Mouse (Mus musculus) embryonic facial prominence, embryonic 10.5 days (tissue): ENCODE measurements at regions not wholly inside any gene's neighbourhood (a gene's known extent, or its start where the extent isn't known, plus 50 kb on each side); places are given as distances from the start of the nearest gene placed in this dataset.

Experiments
- DNase-seq: peaks from one replicate; pipeline ENCODE4 v3.0.0-alpha.2; 2017; ENCODE audit warnings: low spot score
- H3K27ac ChIP-seq: fragments of 300-500 bp; sonication (generic); replicated peaks from 2 replicates; pipeline ENCODE4 v1.5.1; 2016; ENCODE audit warnings: mild to moderate bottlenecking
- H3K27me3 ChIP-seq: fragments of 300-500 bp; sonication (generic); replicated peaks from 2 replicates; pipeline ENCODE4 v1.6.1; 2016; ENCODE audit warnings: low read depth, mild to moderate bottlenecking; ENCODE audit not compliant: poor library complexity, severe bottlenecking
- H3K36me3 ChIP-seq: fragments of 300-500 bp; sonication (generic); replicated peaks from 2 replicates; pipeline ENCODE4 v1.6.1; 2016; ENCODE audit warnings: mild to moderate bottlenecking, moderate library complexity
- H3K4me1 ChIP-seq: fragments of 300-500 bp; sonication (generic); 2 replicates; pipeline ENCODE4 v1.6.1; 2016
- H3K4me3 ChIP-seq: fragments of 300-500 bp; sonication (generic); 2 replicates; pipeline ENCODE4 v1.5.1; 2016; ENCODE audit warnings: mild to moderate bottlenecking, moderate library complexity
- H3K9me3 ChIP-seq: fragments of 300-500 bp; sonication (generic); 2 replicates; pipeline ENCODE4 v1.6.1; 2016; ENCODE audit warnings: mild to moderate bottlenecking
- WGBS: fragments of 180-500 bp; shearing (Covaris S2); methylation state at CpG from one replicate; pipeline ENCODE4 v1.1.7; 2016; 5-methylcytosine and 5-hydroxymethylcytosine counted together

- no peak for DNase-seq
- Histone ChIP-seq H3K4me3 (no peak overlapping the region), H3K27me3 (no peaks in the 10 kb centered on the region), H3K27ac (no peak overlapping the region), H3K9me3 (no peaks in the 10 kb centered on the region), H3K36me3 (no peaks in the 10 kb centered on the region), H3K4me1 (no peaks in the 10 kb centered on the region)
- 88% methylated on average over 6 of the region's 6 CpGs for WGBS
These were observed 223.1 kb upstream of the Zic1 start for GRCm38 (mm10) chr9:91588756-91589155.

GRCm38 (mm10) chr9:91587861-91588260, 222.3 kb upstream of the Zic1 start:
- no peaks in the 10 kb centered on the region for H3K9me3 ChIP-seq
- no peaks in the 10 kb centered on the region for H3K27me3 ChIP-seq
- H3K27ac ChIP-seq = no peak overlapping the region
- H3K4me1 ChIP-seq = no peaks in the 10 kb centered on the region
- H3K4me3 ChIP-seq = no peak overlapping the region
- DNase-seq = no peak
- 59% methylated on average over 5 of the region's 5 CpGs for WGBS
- H3K36me3 ChIP-seq = no peaks in the 10 kb centered on the region

GRCm38 (mm10) chr9:91587271-91587670, 221.7 kb upstream of the Zic1 start:
- no peak for DNase-seq
- H3K27ac ChIP-seq = no peak overlapping the region
- no peak overlapping the region for H3K4me3 ChIP-seq
- H3K4me1 ChIP-seq = no peaks in the 10 kb centered on the region
- no peaks in the 10 kb centered on the region for H3K27me3 ChIP-seq
- H3K36me3 ChIP-seq = no peaks in the 10 kb centered on the region
- no peaks in the 10 kb centered on the region for H3K9me3 ChIP-seq
- WGBS = 91% methylated on average over 7 of the region's 7 CpGs

- H3K9me3 ChIP-seq = no peaks in the 10 kb centered on the region
- H3K36me3 ChIP-seq = no peaks in the 10 kb centered on the region
- no peaks in the 10 kb centered on the region for H3K4me1 ChIP-seq
- no peak overlapping the region for H3K4me3 ChIP-seq
- no peaks in the 10 kb centered on the region for H3K27me3 ChIP-seq
- DNase-seq = no peak
- H3K27ac ChIP-seq = no peak overlapping the region
- WGBS = 86% methylated on average over 5 of the region's 5 CpGs
These were observed 221.0 kb upstream of the Zic1 start for GRCm38 (mm10) chr9:91586635-91587034.

- H3K36me3 ChIP-seq = no peaks in the 10 kb centered on the region
- no peak overlapping the region for H3K27ac ChIP-seq
- H3K9me3 ChIP-seq = no peaks in the 10 kb centered on the region
- no peak for DNase-seq
- H3K4me3 ChIP-seq = no peak overlapping the region
- H3K4me1 ChIP-seq = no peaks in the 10 kb centered on the region
- no peaks in the 10 kb centered on the region for H3K27me3 ChIP-seq
These were observed 208.5 kb upstream of the Zic1 start for GRCm38 (mm10) chr9:91574156-91574555.

GRCm38 (mm10) chr9:91566006-91566641, 200.5 kb upstream of the Zic1 start:
- Histone ChIP-seq H3K27ac (no peak overlapping the region), H3K36me3 (no peaks in the 10 kb centered on the region), H3K4me3 (no peak overlapping the region), H3K9me3 (no peaks in the 10 kb centered on the region), H3K4me1 (no peaks in the 10 kb centered on the region), H3K27me3 (no peaks in the 10 kb centered on the region)
- no peak for DNase-seq
- WGBS = 78% methylated on average over 5 of the region's 5 CpGs

- Histone ChIP-seq H3K4me3 (no peak overlapping the region), H3K9me3 (no peaks in the 10 kb centered on the region), H3K36me3 (no peaks in the 10 kb centered on the region), H3K4me1 (no peaks in the 10 kb centered on the region), H3K27me3 (no peaks in the 10 kb centered on the region), H3K27ac (no peak overlapping the region)
- WGBS = 71% methylated on average over 2 of the region's 2 CpGs
- DNase-seq = no peak
These were observed 195.7 kb upstream of the Zic1 start for GRCm38 (mm10) chr9:91561331-91561730.

- no peaks in the 10 kb centered on the region for H3K27me3 ChIP-seq
- no peak overlapping the region for H3K4me3 ChIP-seq
- H3K36me3 ChIP-seq = no peaks in the 10 kb centered on the region
- no peak for DNase-seq
- H3K27ac ChIP-seq = no peak overlapping the region
- 85% methylated on average over 6 of the region's 6 CpGs for WGBS
- H3K4me1 ChIP-seq = no peaks in the 10 kb centered on the region
- H3K9me3 ChIP-seq = no peaks in the 10 kb centered on the region
These were observed 194.2 kb upstream of the Zic1 start for GRCm38 (mm10) chr9:91559794-91560193.

GRCm38 (mm10) chr9:91547051-91547450, 181.4 kb upstream of the Zic1 start:
- no peak for DNase-seq
- 77% methylated on average over 4 of the region's 4 CpGs for WGBS
- no peaks in the 10 kb centered on the region for H3K27me3 ChIP-seq
- no peaks in the 10 kb centered on the region for H3K36me3 ChIP-seq
- H3K4me1 ChIP-seq = no peaks in the 10 kb centered on the region
- H3K4me3 ChIP-seq = no peak overlapping the region
- no peak overlapping the region for H3K27ac ChIP-seq
- no peaks in the 10 kb centered on the region for H3K9me3 ChIP-seq

- no peak for DNase-seq
- H3K27ac ChIP-seq = no peak overlapping the region
- H3K4me3 ChIP-seq = no peak overlapping the region
- no peaks in the 10 kb centered on the region for H3K4me1 ChIP-seq
- no peaks in the 10 kb centered on the region for H3K9me3 ChIP-seq
- H3K36me3 ChIP-seq = no peaks in the 10 kb centered on the region
- no peaks in the 10 kb centered on the region for H3K27me3 ChIP-seq
- WGBS = 70% methylated on average over 6 of the region's 6 CpGs
These were observed 179.8 kb upstream of the Zic1 start for GRCm38 (mm10) chr9:91545402-91545801.

GRCm38 (mm10) chr9:91528838-91529475, 163.3 kb upstream of the Zic1 start:
- Histone ChIP-seq H3K9me3 (no peaks in the 10 kb centered on the region), H3K36me3 (no peaks in the 10 kb centered on the region), H3K27ac (no peak overlapping the region), H3K4me1 (no peaks in the 10 kb centered on the region), H3K27me3 (no peaks in the 10 kb centered on the region), H3K4me3 (no peak overlapping the region)
- DNase-seq = no peak
- WGBS = 72% methylated on average over 3 of the region's 3 CpGs

- no peaks in the 10 kb centered on the region for H3K36me3 ChIP-seq
- no peak for DNase-seq
- 84% methylated on average over 5 of the region's 5 CpGs for WGBS
- no peak overlapping the region for H3K27ac ChIP-seq
- no peaks in the 10 kb centered on the region for H3K9me3 ChIP-seq
- H3K4me1 ChIP-seq = no peaks in the 10 kb centered on the region
- no peak overlapping the region for H3K4me3 ChIP-seq
- H3K27me3 ChIP-seq = no peaks in the 10 kb centered on the region
These were observed 162.8 kb upstream of the Zic1 start for GRCm38 (mm10) chr9:91528388-91528787.

GRCm38 (mm10) chr9:91520521-91520920, 154.9 kb upstream of the Zic1 start:
- no peaks in the 10 kb centered on the region for H3K36me3 ChIP-seq
- no peak overlapping the region for H3K27ac ChIP-seq
- H3K4me3 ChIP-seq = no peak overlapping the region
- WGBS = 54% methylated on average over 3 of the region's 3 CpGs
- H3K4me1 ChIP-seq = no peaks in the 10 kb centered on the region
- H3K27me3 ChIP-seq = no peaks in the 10 kb centered on the region
- no peaks in the 10 kb centered on the region for H3K9me3 ChIP-seq
- no peak for DNase-seq
